Mouse (Mus musculus): ENCODE measurements around the gene Prpf18. TPM values are rescaled to one million over a fixed set of nuclear protein-coding genes. Genes with fewer than 3 reads are reported as not detected.
"Not testable (repeated sequence)": the region's sequence is repeated elsewhere in the genome, so short reads cannot be mapped to it uniquely, and the experiment has no call there.

Prpf18 gene
- polyA plus RNA-seq, 1 experiment from 2014 or later, result 45.2 TPM

GRCm38 (mm10) chr2:4619893-4620593 is 31.9 kb downstream of the Prpf18 start:
- no peak overlapping the region for H3K4me3 ChIP-seq (ENCODE audit: low read depth, low read length)
- no peak overlapping the region for H3K4me2 ChIP-seq (ENCODE audit: low read length)
- 47% methylated on average over 6 of the region's 6 CpGs for WGBS
- no peaks in the 10 kb centered on the region for H3K4me1 ChIP-seq (ENCODE audit: control insufficient read depth, insufficient read depth, low read length)
- ATAC-seq, result no peak
- H3K27me3 ChIP-seq (ENCODE audit: control insufficient read depth, insufficient read depth, low read depth, low read length), result no peaks in the 10 kb centered on the region
- H3K36me3 ChIP-seq (ENCODE audit: control insufficient read depth, insufficient read depth, low read length), result peaks cover 10% of the 10 kb centered on the region
- H3K9ac ChIP-seq (ENCODE audit: low read depth, low read length), result no peak overlapping the region
- H3K9me3 ChIP-seq (replicated peaks; ENCODE audit: control insufficient read depth, low read length, poor library complexity, severe bottlenecking), result no peaks in the 10 kb centered on the region
- H3K27ac ChIP-seq (ENCODE audit: low read length), result no peak overlapping the region

GRCm38 (mm10) chr2:4619126-4619525 is 32.8 kb downstream of the Prpf18 start:
- ATAC-seq; H3K4me1 ChIP-seq (ENCODE audit: control insufficient read depth, insufficient read depth, low read length); H3K27me3 ChIP-seq (ENCODE audit: control insufficient read depth, insufficient read depth, low read depth, low read length); H3K4me3 ChIP-seq (ENCODE audit: low read depth, low read length); H3K9me3 ChIP-seq (replicated peaks; ENCODE audit: control insufficient read depth, low read length, poor library complexity, severe bottlenecking); H3K36me3 ChIP-seq (ENCODE audit: control insufficient read depth, insufficient read depth, low read length); H3K9ac ChIP-seq (ENCODE audit: low read depth, low read length); H3K4me2 ChIP-seq (ENCODE audit: low read length); H3K27ac ChIP-seq (ENCODE audit: low read length): not testable (repeated sequence)

GRCm38 (mm10) chr2:4616995-4617394 is 34.9 kb downstream of the Prpf18 start:
- no peak overlapping the region for H3K4me3 ChIP-seq (ENCODE audit: low read depth, low read length)
- ATAC-seq, result no peak
- H3K4me1 ChIP-seq (ENCODE audit: control insufficient read depth, insufficient read depth, low read length), result no peaks in the 10 kb centered on the region
- no peak overlapping the region for H3K27ac ChIP-seq (ENCODE audit: low read length)
- no peaks in the 10 kb centered on the region for H3K9me3 ChIP-seq (replicated peaks; ENCODE audit: control insufficient read depth, low read length, poor library complexity, severe bottlenecking)
- H3K9ac ChIP-seq (ENCODE audit: low read depth, low read length), result no peak overlapping the region
- WGBS, result 96% methylated on average over 4 of the region's 4 CpGs
- no peak overlapping the region for H3K4me2 ChIP-seq (ENCODE audit: low read length)
- H3K36me3 ChIP-seq (ENCODE audit: control insufficient read depth, insufficient read depth, low read length), result peaks cover 10% of the 10 kb centered on the region
- no peaks in the 10 kb centered on the region for H3K27me3 ChIP-seq (ENCODE audit: control insufficient read depth, insufficient read depth, low read depth, low read length)

- no peak for ATAC-seq
- H3K4me2 ChIP-seq (ENCODE audit: low read length), result no peak overlapping the region
- H3K9me3 ChIP-seq (replicated peaks; ENCODE audit: control insufficient read depth, low read length, poor library complexity, severe bottlenecking), result no peaks in the 10 kb centered on the region
- no peaks in the 10 kb centered on the region for H3K4me1 ChIP-seq (ENCODE audit: control insufficient read depth, insufficient read depth, low read length)
- 92% methylated on average over 2 of the region's 2 CpGs for WGBS
- no peak overlapping the region for H3K9ac ChIP-seq (ENCODE audit: low read depth, low read length)
- H3K36me3 ChIP-seq (ENCODE audit: control insufficient read depth, insufficient read depth, low read length), result peaks cover 19% of the 10 kb centered on the region
- no peak overlapping the region for H3K4me3 ChIP-seq (ENCODE audit: low read depth, low read length)
- no peak overlapping the region for H3K27ac ChIP-seq (ENCODE audit: low read length)
- no peaks in the 10 kb centered on the region for H3K27me3 ChIP-seq (ENCODE audit: control insufficient read depth, insufficient read depth, low read depth, low read length)
Observed at GRCm38 (mm10) chr2:4615014-4615546, 36.8 kb downstream of the Prpf18 start.

GRCm38 (mm10) chr2:4614276-4614929 is 37.5 kb downstream of the Prpf18 start:
- H3K4me1 ChIP-seq (ENCODE audit: control insufficient read depth, insufficient read depth, low read length); H3K27me3 ChIP-seq (ENCODE audit: control insufficient read depth, insufficient read depth, low read depth, low read length); H3K4me2 ChIP-seq (ENCODE audit: low read length); H3K27ac ChIP-seq (ENCODE audit: low read length); H3K9me3 ChIP-seq (replicated peaks; ENCODE audit: control insufficient read depth, low read length, poor library complexity, severe bottlenecking); H3K9ac ChIP-seq (ENCODE audit: low read depth, low read length); H3K4me3 ChIP-seq (ENCODE audit: low read depth, low read length): not testable (repeated sequence)
- H3K36me3 ChIP-seq (ENCODE audit: control insufficient read depth, insufficient read depth, low read length), result peaks cover 19% of the 10 kb centered on the region
- WGBS, result 60% methylated on average over 6 of the region's 6 CpGs
- ATAC-seq, result 0 out of 2 replicates have a peak, but pooled peaks have one; percentile 52

- 95% methylated on average over 10 of the region's 10 CpGs for WGBS
- Histone ChIP-seq H3K9ac (ENCODE audit: low read depth, low read length) (no peak overlapping the region), H3K27me3 (ENCODE audit: control insufficient read depth, insufficient read depth, low read depth, low read length) (no peaks in the 10 kb centered on the region), H3K4me2 (ENCODE audit: low read length) (no peak overlapping the region), H3K9me3 (replicated peaks; ENCODE audit: control insufficient read depth, low read length, poor library complexity, severe bottlenecking) (no peaks in the 10 kb centered on the region), H3K4me3 (ENCODE audit: low read depth, low read length) (no peak overlapping the region), H3K36me3 (ENCODE audit: control insufficient read depth, insufficient read depth, low read length) (peaks cover 24% of the 10 kb centered on the region), H3K27ac (ENCODE audit: low read length) (no peak overlapping the region), H3K4me1 (ENCODE audit: control insufficient read depth, insufficient read depth, low read length) (no peaks in the 10 kb centered on the region)
- no peak for ATAC-seq
Observed at GRCm38 (mm10) chr2:4611704-4612103, 40.2 kb downstream of the Prpf18 start.

GRCm38 (mm10) chr2:4611295-4611694 is 40.6 kb downstream of the Prpf18 start:
- peaks cover 24% of the 10 kb centered on the region for H3K36me3 ChIP-seq (ENCODE audit: control insufficient read depth, insufficient read depth, low read length)
- no peaks in the 10 kb centered on the region for H3K27me3 ChIP-seq (ENCODE audit: control insufficient read depth, insufficient read depth, low read depth, low read length)
- no peaks in the 10 kb centered on the region for H3K4me1 ChIP-seq (ENCODE audit: control insufficient read depth, insufficient read depth, low read length)
- no peak for ATAC-seq
- no peak overlapping the region for H3K4me3 ChIP-seq (ENCODE audit: low read depth, low read length)
- WGBS, result 89% methylated on average over 6 of the region's 6 CpGs
- H3K9me3 ChIP-seq (replicated peaks; ENCODE audit: control insufficient read depth, low read length, poor library complexity, severe bottlenecking), result no peaks in the 10 kb centered on the region
- H3K27ac ChIP-seq (ENCODE audit: low read length), result no peak overlapping the region
- no peak overlapping the region for H3K9ac ChIP-seq (ENCODE audit: low read depth, low read length)
- H3K4me2 ChIP-seq (ENCODE audit: low read length), result no peak overlapping the region

GRCm38 (mm10) chr2:4609433-4609832 is 42.5 kb downstream of the Prpf18 start:
- Histone ChIP-seq H3K4me1 (ENCODE audit: control insufficient read depth, insufficient read depth, low read length) (no peaks in the 10 kb centered on the region), H3K36me3 (ENCODE audit: control insufficient read depth, insufficient read depth, low read length) (peaks cover 34% of the 10 kb centered on the region), H3K4me3 (ENCODE audit: low read depth, low read length) (no peak overlapping the region), H3K4me2 (ENCODE audit: low read length) (no peak overlapping the region), H3K9me3 (replicated peaks; ENCODE audit: control insufficient read depth, low read length, poor library complexity, severe bottlenecking) (no peaks in the 10 kb centered on the region), H3K9ac (ENCODE audit: low read depth, low read length) (no peak overlapping the region), H3K27me3 (ENCODE audit: control insufficient read depth, insufficient read depth, low read depth, low read length) (no peaks in the 10 kb centered on the region), H3K27ac (ENCODE audit: low read length) (no peak overlapping the region)
- ATAC-seq, result no peak
- WGBS, result 87% methylated on average over 10 of the region's 10 CpGs

- Histone ChIP-seq H3K9me3 (replicated peaks; ENCODE audit: control insufficient read depth, low read length, poor library complexity, severe bottlenecking) (no peaks in the 10 kb centered on the region), H3K4me1 (ENCODE audit: control insufficient read depth, insufficient read depth, low read length) (no peaks in the 10 kb centered on the region), H3K27ac (ENCODE audit: low read length) (no peak overlapping the region), H3K27me3 (ENCODE audit: control insufficient read depth, insufficient read depth, low read depth, low read length) (no peaks in the 10 kb centered on the region), H3K36me3 (ENCODE audit: control insufficient read depth, insufficient read depth, low read length) (peaks cover 43% of the 10 kb centered on the region), H3K4me3 (ENCODE audit: low read depth, low read length) (no peak overlapping the region), H3K9ac (ENCODE audit: low read depth, low read length) (no peak overlapping the region), H3K4me2 (ENCODE audit: low read length) (no peak overlapping the region)
- ATAC-seq, result no peak
- 70% methylated on average over 3 of the region's 3 CpGs for WGBS
Observed at GRCm38 (mm10) chr2:4608253-4608652, 43.7 kb downstream of the Prpf18 start.
